Mouse (Mus musculus) neural tube, embryonic 12.5 days (tissue): Measurements from ENCODE around the gene Smco2. TPM values are rescaled to one million over a fixed set of nuclear protein-coding genes. Genes with fewer than 3 reads are reported as not detected.

Source experiments
- polyA plus RNA-seq: library from polyadenylated mRNA; unstranded; fragments of >200 nt; fragmentation: Nextera tagmentation; extraction: Ambion mirVana; gene quantifications from 2 replicates; pipeline ENCODE4 v1.2.1, GENCODE M21; 2016

The Smco2 gene
- polyA plus RNA-seq, 1 experiment from 2014 or later = not detected

Other genes with a start within 250 kb of the Smco2 start
- gene Med21, start 207.6 kb upstream of the Smco2 start, polyA plus RNA-seq = 110 and 122 TPM in 2 replicates
- 25.6 and 27.7 TPM in 2 replicates for gene Tm7sf3, start 207.3 kb upstream of the Smco2 start, polyA plus RNA-seq
- gene Stk38l, start 125.1 kb upstream of the Smco2 start, polyA plus RNA-seq = 17.2 and 17.8 TPM in 2 replicates
- 1.9 and 2.5 TPM in 2 replicates for gene Arntl2, start 54.0 kb upstream of the Smco2 start, polyA plus RNA-seq
- gene Ppfibp1, start 38.4 kb downstream of the Smco2 start, polyA plus RNA-seq = 21.1 and 22.5 TPM in 2 replicates
- gene 1700034J05Rik, start 104.3 kb downstream of the Smco2 start, polyA plus RNA-seq = 0.13 TPM in 1 of 2 replicates, not detected in the other
- gene Rep15, start 182.5 kb downstream of the Smco2 start, polyA plus RNA-seq = 0.74 and 0.75 TPM in 2 replicates
- gene Mrps35, start 192.7 kb downstream of the Smco2 start, polyA plus RNA-seq = 70.5 and 71.4 TPM in 2 replicates
- gene Mansc4, start 236.9 kb downstream of the Smco2 start, polyA plus RNA-seq = 0.18 and 0.51 TPM in 2 replicates
- gene Klhl42, start 241.3 kb downstream of the Smco2 start, polyA plus RNA-seq = 6.9 and 8.4 TPM in 2 replicates